Mouse (Mus musculus): ENCODE results near the gene Shisal2a. TPM values are rescaled to one million over a fixed set of nuclear protein-coding genes. Genes with fewer than 3 reads are reported as not detected.
"Not testable (repeated sequence)": the region's sequence is repeated elsewhere in the genome, so short reads cannot be mapped to it uniquely, and the experiment has no call there.

The Shisal2a gene
- total RNA-seq, 2 experiments from 2014 or later = not detected

DNA sequence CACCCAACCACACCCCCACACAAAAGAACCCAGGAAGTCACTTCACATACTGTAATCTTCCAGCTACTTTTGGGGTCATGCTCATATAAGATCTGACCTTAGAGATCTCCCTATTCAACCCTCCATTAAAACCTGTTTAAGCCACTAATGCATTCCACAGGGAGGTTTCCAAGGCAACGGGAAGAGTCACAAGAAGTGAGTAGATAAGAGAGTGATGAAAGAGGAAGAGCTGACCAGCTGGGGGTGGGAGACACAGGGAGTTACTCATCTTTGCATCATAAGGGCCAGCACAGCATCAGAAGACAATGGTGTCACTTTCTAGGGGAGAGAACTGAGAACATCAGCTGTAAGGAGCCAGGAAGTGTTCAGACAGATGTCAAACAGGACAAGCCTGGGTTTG lies 3.0 kb downstream of the Shisal2a start:
- DNase-seq = no peak

DNA sequence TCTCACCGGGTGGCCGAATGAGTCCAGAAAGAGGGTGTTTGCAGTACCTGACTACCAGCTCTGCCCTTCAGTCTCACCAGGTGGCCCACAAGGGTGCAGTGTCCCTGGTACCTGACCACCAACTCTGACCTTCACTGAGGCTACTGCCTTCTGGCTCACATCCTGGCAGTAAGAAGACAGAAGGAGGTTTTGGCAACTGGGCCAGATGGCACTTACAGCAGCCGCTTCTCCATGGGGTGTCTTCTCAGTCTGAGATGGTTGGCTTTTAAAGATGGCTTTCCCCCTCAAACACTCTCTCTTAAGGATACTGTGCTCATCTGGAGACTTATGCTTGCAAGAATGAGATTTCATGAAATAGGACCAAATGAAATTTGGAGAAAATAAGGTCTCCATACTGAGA lies 3.7 kb downstream of the Shisal2a start:
- intact Hi-C loops (cut with DNase I) = no loop called here
- no peak for DNase-seq

More for the DNA sequence above, 3.0 kb downstream of the Shisal2a start:
- intact Hi-C loops (cut with DNase I) = no loop called here

DNA sequence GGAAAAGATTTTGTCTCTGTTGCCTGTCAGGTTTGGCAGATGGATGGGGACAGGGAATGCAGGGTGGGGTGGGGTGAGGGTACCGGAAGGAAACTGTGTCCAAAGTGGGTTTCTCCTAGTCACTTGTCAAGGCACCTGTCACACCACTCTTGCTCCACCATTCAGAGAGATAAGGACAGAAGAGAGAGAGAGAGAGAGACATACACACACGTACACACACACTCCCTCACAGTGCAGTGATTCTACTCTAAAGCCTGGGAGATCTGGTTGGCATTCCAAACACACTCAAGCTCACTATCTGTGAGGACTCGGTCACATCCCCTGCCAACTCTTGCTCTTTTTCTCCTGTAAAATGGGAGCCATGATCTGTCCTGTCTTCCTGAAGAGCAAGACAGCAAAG lies 11.0 kb downstream of the Shisal2a start:
- DNase-seq = no peak
- intact Hi-C loops (cut with DNase I) = no loop called here

DNA sequence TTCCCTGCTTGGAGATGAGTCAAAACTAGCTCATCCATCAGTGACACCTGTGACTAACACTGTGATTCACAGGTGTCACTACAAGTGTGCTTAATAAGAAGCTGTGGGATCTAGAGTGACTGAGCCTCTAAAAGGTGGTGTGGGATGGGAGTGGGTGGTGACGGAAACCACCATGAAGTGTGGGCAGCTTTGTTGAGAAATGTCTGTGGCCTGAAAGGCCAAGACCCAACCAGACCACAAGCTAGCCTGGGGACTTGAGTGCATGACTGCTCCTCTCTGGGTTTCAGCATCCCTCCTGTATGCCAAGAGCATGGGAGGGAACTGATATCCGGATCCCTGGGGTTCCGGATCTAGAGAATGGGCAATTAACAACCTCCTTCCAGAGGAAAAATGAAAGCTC lies 11.7 kb downstream of the Shisal2a start:
- no peak for DNase-seq
- intact Hi-C loops (cut with DNase I) = no loop called here

DNA sequence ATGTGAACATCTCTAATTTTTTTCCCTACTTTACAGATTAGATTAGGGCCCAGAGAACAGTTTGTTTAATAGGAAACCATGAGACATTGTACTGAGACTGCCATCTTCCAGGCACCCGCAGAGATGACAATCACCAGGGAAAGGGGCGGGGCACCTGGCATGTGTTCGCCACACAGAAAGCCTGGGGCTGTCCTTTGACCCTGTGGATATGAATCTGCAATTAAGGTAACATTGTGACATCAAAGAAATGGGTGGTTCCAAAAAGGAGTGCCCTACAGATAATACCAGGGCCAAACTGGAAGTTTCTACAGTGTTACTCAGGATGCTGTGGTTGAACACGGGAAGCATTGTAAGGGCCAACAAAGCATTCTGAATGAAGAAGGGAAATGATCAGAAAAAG lies 12.7 kb downstream of the Shisal2a start:
- no peak for DNase-seq
- intact Hi-C loops (cut with DNase I) = no loop called here

DNA sequence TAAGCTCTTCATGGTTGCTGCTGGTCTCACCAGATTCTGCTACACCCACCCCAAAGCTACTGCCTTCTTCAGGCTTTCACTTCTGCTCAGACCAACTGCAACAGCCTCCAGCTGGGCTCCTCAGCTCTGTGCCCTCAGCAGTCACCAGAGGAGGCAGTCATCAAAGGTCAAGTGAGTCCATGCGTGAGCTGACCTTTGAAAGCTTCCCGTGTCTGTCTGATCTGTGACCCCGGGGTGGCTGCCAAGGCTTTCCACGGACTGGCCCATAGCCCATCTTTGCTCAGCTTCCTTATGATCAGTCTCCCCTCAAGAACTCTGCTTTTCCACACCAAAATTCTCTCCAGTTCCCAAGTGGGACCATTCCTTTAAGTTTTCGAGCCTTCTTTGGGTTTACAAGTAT lies 13.9 kb downstream of the Shisal2a start:
- no peak for DNase-seq
- intact Hi-C loops (cut with DNase I) = no loop called here

DNA sequence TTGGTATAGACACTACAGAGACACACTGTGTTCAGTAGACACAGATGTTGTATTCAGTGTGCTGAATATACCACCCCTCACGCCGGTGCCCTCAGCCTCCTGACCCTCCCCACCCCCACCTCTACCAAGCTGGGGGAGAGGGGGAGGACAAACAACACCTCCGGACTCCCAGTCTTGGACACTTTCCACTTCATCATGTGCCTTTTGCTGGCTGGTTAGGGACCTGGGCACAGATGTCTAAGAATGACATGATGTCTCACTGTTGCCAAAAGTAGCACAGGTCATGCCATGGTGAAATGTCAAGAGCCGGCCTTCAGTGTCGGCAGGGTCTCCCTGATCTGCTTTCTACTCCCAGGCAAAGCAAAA lies 19.1 kb downstream of the Shisal2a start:
- intact Hi-C loops (cut with DNase I) = no loop called here
- DNase-seq = peak in 1 of 2 experiments; percentile 59

DNA sequence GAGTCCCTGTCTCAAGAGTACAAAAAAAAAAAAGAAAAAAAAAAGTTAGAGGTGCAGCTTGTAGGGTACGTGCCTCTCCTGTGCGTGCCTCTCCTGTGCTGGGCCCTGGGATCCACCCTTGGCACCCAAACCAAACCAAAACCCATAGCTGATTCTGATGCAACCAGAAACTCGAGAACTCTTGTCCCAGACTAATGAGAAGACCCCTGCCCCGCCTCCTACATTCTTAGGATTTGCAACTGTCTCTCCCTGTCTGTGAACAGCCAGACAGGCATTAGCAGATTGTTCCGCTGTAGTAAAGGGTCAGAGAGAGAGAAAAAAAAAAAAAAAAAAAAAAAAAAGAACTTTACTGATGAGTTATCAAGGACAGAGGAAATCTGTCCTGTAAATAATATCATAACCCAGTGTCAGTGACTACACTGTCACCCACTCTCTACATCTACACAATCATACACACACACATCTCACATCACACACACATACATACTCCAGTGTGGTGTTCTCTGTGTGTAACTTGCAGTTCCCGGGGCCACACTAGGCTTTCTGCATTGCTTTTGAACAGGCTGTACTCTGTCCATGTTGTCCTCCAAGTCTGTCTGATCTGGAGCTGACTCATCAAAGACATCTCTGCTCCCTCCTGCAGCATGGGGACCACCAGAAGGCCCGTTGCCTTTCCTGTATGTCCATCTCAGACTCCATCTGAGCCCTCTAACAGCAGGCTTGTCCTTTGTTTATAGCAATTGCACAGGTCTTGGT lies 19.6 kb downstream of the Shisal2a start:
- no peak for DNase-seq
- intact Hi-C loops (cut with DNase I) = no loop called here

DNA sequence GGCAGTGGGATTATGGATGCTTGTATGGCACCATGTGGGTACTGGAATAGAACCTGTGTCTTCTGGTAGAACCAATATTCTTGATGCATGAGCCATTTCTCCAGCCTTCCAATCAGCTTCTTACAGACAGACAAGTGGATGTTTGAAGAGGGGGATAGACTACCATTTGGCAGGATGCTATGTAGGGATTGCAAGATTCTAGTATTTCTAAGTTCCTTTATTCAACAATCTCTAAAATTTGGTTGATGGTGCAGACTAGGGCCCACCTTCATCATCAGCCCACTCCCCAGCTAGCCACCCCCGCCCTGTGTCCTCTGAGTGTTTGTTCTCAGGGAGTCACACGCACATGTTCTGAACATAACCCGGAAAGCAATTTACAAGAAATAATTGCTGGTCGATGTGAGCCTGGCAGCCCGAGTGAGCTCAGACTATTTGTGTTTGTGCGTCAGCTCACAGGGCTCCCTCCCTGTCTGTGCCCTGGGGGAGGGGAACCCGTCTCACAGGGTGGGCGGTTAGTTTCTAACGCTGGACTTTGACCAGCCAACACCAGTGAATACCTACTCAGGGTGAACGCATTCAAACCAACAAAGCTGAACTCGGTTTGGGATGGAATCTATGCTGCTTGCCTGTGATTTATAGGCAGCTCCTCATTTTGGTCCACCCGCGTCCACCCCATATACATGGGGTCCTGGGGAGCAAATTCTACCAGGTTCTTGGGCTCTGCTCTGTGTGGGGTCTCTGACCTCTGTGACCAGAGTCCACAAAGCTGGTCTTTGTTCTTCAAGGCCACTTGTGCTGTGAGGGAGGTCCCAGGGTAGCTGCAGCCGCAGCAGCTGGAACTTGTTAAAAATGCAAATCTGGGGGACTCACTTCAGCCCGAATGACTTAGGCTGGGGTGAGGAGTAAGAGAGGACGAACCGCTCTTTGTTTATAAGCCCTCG lies 20.6 kb downstream of the Shisal2a start:
- no peak for DNase-seq
- intact Hi-C loops (cut with DNase I) = no loop called here

DNA sequence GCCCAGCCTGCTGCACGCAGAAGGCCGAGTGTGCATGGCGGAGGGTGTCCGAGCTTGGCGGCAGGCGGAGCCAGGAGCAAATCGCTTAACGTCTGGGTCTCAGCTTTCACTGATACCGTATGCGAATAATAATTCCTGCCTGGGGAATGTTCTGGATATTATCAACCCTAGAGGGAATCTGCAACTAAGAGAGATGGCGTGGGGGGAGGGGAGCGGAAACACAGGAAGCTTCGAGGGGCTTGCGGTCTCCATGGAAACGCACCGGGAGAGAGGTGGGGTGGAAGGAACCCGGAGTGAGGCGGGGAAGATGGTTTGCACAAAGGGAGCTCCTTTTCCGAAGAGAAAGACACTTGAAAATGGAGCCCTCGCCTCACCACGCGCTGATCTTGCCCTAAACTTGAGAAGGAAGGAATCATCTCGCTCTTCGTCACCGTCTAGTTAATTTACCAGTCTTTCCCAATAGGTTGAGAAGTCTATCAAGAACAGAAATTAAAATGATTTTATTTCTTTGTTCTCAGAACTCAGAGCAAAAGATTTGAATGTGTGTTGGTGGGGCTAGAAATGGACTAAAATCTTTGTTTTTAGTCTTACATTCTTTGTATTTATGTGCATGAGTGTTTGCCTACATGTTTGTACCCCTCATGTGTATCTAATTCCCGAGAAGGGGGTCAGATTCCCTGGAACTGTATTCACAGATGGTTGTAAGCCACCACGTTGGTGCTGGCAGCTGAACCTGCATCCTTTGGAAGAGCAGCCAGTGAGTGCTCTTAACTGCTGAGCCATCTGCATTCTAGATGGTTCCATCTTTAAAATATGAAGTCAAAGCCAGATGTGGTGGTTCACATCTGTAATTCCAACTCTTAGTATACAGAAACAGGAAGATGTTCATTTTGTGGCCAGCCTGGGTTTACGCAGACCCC lies 22.8 kb downstream of the Shisal2a start:
- intact Hi-C loops (cut with DNase I) = no loop called here
- peak; percentile 62 to 75 for DNase-seq

DNA sequence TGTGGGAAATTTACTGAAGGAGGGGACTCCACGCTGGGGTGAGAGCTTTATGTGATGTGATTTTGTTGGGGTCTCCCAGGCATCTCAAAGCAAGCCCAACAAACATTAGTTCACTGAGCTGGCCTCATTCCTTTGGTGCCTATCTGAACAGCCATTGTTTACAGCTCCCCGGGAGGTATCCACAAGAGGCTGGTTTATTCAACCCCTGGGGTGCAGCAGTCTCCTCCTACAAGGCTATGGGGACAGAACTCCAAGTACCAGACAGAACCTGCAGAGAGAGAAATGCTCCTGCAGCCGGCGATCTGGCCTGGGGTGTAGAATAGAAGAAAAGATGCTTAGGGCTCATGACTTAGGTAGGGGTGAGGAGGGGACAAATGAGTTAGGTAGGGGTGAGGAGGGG lies 24.7 kb downstream of the Shisal2a start:
- DNase-seq = no peak

DNA sequence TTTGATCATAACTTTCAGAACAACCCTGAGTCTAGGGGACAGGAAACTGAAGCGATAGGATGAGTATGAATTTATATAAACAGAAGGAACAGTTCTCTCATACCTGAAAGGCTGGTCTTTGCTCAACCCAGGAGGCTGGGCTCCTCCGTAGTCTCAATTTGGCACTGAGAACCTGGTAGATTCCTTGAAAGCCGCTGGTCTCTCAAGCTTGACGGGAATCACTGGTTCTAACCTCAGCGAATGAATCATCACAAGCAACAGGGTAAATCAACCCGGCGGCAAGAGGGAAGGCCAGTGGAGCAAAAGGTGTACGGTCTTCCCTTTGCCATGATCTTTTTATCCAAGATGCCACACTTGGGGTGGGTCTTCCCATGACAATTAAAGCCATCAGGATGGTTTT lies 25.7 kb downstream of the Shisal2a start:
- no peak for DNase-seq
- intact Hi-C loops (cut with DNase I) = no loop called here

More for the DNA sequence above, 24.7 kb downstream of the Shisal2a start:
- intact Hi-C loops (cut with DNase I) = no loop called here

DNA sequence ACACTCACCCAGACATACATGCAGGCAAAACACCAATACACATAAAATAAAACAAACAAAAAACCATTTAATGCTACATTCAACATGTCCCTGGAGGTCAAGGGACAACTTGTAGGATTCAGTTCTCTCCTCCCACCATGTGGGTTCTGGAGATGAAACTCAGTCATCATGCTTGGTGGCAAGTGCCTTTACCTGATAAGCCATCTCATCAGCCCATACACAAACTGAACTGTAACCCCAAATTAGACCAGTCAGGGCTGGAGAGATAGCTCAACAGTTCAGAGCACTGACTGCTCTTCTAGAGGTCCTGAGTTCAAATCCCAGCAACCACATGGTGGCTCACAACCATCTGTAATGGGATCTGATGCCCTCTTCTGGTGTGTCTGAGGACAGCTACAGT lies 29.6 kb downstream of the Shisal2a start:
- DNase-seq = not testable (repeated sequence)
- intact Hi-C loops (cut with DNase I) = loop anchor here (5.0 kb wide), 1 partner anchor 34 kb away; no protein-coding TSS in a partner anchor

DNA sequence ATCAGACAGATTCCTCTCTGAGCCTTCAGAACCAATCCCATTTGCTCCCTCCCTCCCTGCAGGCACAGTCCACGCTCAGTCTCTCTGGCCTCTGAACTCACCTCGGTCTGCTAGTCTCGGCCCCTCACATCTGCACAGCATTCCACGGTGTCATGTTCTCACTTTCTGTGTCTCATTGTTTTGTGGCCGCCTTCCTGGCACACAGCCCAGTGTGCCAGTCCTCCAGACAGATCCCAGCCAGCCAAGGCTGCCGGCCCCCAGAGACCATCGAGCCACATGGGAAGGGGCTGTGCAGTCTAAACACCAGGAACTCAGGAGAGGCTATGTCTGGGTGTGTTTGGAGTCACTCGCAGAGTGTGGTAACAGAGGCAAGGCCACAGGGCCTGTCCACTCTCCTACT lies 32.3 kb downstream of the Shisal2a start:
- intact Hi-C loops (cut with DNase I) = loop anchor here (5.0 kb wide), 1 partner anchor 36 kb away; no protein-coding TSS in a partner anchor
- peak in 1 of 2 experiments; percentile 59 for DNase-seq

DNA sequence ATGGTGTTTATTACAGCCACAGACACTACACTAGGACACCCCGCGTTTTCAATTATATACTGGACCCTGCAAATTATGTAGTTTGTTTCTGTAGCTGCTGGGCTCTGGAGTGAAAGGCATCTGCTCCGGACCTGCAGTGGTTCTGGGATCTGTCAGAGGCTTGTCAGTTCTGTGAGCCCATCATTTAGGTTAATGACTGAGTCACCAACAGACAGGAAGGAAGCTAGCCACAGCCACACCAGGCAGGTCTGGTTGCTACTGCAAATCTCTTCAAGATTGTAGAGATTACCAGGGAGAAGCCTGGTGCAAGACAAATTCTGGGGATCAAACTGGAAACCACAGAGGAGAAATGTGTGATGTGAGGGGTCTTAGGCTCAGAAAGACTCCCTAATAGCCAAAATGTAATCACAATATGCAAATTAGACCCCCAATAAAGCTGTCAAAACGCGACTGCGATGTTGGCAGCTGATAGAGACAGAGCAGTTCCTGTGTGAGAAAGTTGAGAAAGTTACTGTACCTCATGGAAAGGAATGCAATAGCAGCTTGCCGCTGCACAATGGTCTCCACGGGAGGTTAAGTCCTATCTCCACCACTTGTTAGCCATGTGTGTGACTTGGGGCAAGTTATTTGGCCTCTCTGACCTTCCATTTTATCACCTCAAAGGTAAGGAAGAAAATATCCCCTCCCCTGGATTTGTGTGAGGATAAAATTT lies 33.2 kb downstream of the Shisal2a start:
- intact Hi-C loops (cut with DNase I) = loop anchor here (5.0 kb wide), 1 partner anchor 37 kb away; no protein-coding TSS in a partner anchor
- no peak for DNase-seq

DNA sequence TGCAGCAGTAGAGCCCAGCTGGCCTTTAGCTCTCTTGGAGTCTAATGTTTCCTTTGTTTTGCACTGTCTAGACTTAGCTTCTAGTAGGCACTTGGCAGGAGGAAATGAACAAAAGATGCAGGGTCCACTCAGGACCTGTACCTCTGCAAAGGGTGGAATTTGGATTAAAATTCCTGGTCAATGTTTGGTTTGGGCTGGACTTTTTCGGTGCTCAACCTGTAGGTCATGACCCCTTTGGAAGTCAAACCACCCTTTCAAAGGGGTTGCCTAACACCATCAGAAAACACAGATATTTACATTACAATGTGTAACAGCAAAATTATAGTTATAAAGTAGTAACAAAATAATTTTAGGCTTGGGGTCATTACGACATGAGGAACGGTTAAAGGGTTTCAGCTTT lies 34.1 kb downstream of the Shisal2a start:
- no peak for DNase-seq
- intact Hi-C loops (cut with DNase I) = no loop called here

DNA sequence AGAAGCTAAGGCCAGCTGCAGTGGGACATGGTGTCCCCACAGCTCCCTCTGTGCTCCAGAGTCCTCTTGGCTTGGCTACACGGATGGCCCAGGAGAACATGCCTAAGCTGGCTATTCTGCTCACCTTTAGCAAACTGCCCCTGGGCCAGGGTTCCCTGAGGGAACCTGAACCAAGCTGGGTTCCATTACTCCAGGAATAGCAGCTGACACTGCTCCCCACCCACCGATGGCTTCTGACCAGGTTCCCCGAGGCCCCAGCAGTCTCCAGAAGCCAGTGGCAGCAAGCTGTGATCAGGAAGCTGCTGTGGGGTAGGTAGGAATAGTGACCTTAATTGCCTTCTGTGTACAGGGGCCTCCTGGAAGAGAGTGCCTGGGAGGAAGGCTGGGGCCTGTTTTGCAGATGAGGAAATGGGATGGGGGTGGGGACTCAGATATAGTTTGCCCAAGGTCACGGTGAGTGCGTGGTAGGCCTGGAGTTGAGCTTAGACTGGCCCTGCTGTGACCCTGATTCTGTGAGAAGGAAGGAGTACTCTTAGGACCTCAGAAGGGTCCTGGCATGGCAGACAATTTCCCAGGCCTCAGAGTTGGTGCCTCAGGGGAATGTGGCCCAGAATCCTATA lies 34.8 kb downstream of the Shisal2a start:
- DNase-seq = peak in 1 of 2 experiments; percentile 28
- intact Hi-C loops (cut with DNase I) = no loop called here

DNA sequence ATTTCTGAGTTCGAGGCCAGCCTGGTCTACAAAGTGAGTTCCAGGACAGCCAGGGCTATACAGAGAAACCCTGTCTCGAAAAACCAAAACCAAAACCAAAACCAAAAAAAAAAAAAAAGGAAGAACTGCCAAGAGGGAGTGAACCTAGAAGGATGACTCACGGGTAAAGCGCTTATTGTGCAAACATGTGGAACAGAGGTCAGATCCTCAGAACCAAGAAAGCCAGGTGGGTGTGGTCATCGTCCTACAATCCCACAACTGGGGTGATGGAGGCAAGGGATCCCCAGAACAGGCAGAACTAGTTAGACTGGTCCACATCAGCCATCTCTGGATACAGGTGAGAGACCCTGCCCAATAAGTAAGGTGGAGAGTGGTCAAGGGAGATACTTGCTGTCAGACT lies 36.0 kb downstream of the Shisal2a start:
- intact Hi-C loops (cut with DNase I) = no loop called here
- DNase-seq = no peak

DNA sequence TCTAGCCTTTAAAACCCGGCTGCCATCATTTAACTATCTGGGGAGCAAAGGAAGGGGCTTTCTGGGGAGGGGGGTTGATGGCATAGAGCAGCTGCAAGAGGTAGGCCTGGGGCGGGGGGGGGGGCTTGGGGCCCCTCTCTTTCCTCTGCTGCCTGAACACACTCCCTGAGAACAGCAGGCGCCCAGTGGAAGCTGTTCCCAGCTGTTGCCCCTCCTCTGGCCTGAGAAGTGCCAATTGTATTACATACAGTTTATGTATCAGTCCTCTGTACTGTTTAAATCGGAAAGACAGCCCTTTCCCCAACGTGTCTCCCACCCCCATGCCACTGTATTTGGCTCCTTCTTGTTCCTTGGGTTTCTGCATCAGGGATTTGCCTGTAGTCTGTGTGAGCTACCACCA lies 37.3 kb downstream of the Shisal2a start:
- DNase-seq = no peak
- intact Hi-C loops (cut with DNase I) = no loop called here

Data from heart, postnatal 14 days (tissue).